Mouse (Mus musculus): ENCODE measurements around the gene Wt1. TPM values are rescaled to one million over a fixed set of nuclear protein-coding genes. Genes with fewer than 3 reads are reported as not detected.

Gene Wt1
- polyA plus RNA-seq, 1 experiment from 2014 or later: 3.1 TPM

- no peaks in the 10 kb centered on the region for H3K9me3 ChIP-seq
- no peaks in the 10 kb centered on the region for H3K27me3 ChIP-seq (replicated peaks)
- WGBS: 92% methylated on average over 5 of the region's 5 CpGs
- no peaks in the 10 kb centered on the region for H3K36me3 ChIP-seq
- H3K4me1 ChIP-seq: no peaks in the 10 kb centered on the region
- ATAC-seq (ENCODE audit: low FRiP score, low read depth): no peak
- H3K4me2 ChIP-seq (replicated peaks): no peak overlapping the region
- no peak overlapping the region for H3K9ac ChIP-seq
- no peak overlapping the region for H3K27ac ChIP-seq
- H3K4me3 ChIP-seq: no peak overlapping the region
Observed at GRCm38 (mm10) chr2:105151544-105151943, 25.2 kb downstream of the Wt1 start.

GRCm38 (mm10) chr2:105153046-105153445, 26.7 kb downstream of the Wt1 start:
- no peak overlapping the region for H3K27ac ChIP-seq
- no peaks in the 10 kb centered on the region for H3K4me1 ChIP-seq
- no peak overlapping the region for H3K9ac ChIP-seq
- no peak overlapping the region for H3K4me3 ChIP-seq
- H3K9me3 ChIP-seq: no peaks in the 10 kb centered on the region
- WGBS: 89% methylated on average over 1 of the region's 1 CpGs
- no peak overlapping the region for H3K4me2 ChIP-seq (replicated peaks)
- H3K36me3 ChIP-seq: no peaks in the 10 kb centered on the region
- H3K27me3 ChIP-seq (replicated peaks): no peaks in the 10 kb centered on the region
- no peak for ATAC-seq (ENCODE audit: low FRiP score, low read depth)

- Histone ChIP-seq H3K36me3 (no peaks in the 10 kb centered on the region), H3K4me2 (replicated peaks) (no peak overlapping the region), H3K4me3 (no peak overlapping the region), H3K9ac (no peak overlapping the region), H3K27me3 (replicated peaks) (no peaks in the 10 kb centered on the region), H3K9me3 (no peaks in the 10 kb centered on the region), H3K27ac (no peak overlapping the region), H3K4me1 (no peaks in the 10 kb centered on the region)
- no peak for ATAC-seq (ENCODE audit: low FRiP score, low read depth)
- 84% methylated on average over 2 of the region's 2 CpGs for WGBS
Observed at GRCm38 (mm10) chr2:105160949-105161348, 34.6 kb downstream of the Wt1 start.

GRCm38 (mm10) chr2:105162763-105163162, 36.4 kb downstream of the Wt1 start:
- H3K9me3 ChIP-seq: no peaks in the 10 kb centered on the region
- ATAC-seq (ENCODE audit: low FRiP score, low read depth): no peak
- H3K9ac ChIP-seq: no peak overlapping the region
- H3K27ac ChIP-seq: no peak overlapping the region
- no peaks in the 10 kb centered on the region for H3K4me1 ChIP-seq
- H3K27me3 ChIP-seq (replicated peaks): no peaks in the 10 kb centered on the region
- H3K4me3 ChIP-seq: no peak overlapping the region
- 45% methylated on average over 4 of the region's 4 CpGs for WGBS
- H3K36me3 ChIP-seq: no peaks in the 10 kb centered on the region
- no peak overlapping the region for H3K4me2 ChIP-seq (replicated peaks)

GRCm38 (mm10) chr2:105168137-105168536, 41.8 kb downstream of the Wt1 start:
- no peak for ATAC-seq (ENCODE audit: low FRiP score, low read depth)
- Histone ChIP-seq H3K9me3 (no peaks in the 10 kb centered on the region), H3K27ac (no peak overlapping the region)

GRCm38 (mm10) chr2:105174254-105174653, 47.9 kb downstream of the Wt1 start:
- Histone ChIP-seq H3K9ac (no peak overlapping the region), H3K4me2 (replicated peaks) (no peak overlapping the region), H3K36me3 (no peaks in the 10 kb centered on the region), H3K9me3 (0 out of 2 replicates have a peak, but pooled peaks cover 6% of the 10 kb centered on the region), H3K4me3 (no peak overlapping the region), H3K27me3 (replicated peaks) (no peaks in the 10 kb centered on the region), H3K4me1 (no peaks in the 10 kb centered on the region), H3K27ac (no peak overlapping the region)
- 81% methylated on average over 2 of the region's 2 CpGs for WGBS
- no peak for ATAC-seq (ENCODE audit: low FRiP score, low read depth)

More at GRCm38 (mm10) chr2:105168137-105168536, 41.8 kb downstream of the Wt1 start:
- Histone ChIP-seq H3K27me3 (replicated peaks) (no peaks in the 10 kb centered on the region), H3K4me1 (no peaks in the 10 kb centered on the region), H3K4me2 (replicated peaks) (no peak overlapping the region), H3K4me3 (no peak overlapping the region), H3K36me3 (no peaks in the 10 kb centered on the region), H3K9ac (no peak overlapping the region)
- WGBS: 80% methylated on average over 3 of the region's 3 CpGs

GRCm38 (mm10) chr2:105178871-105179270, 52.5 kb downstream of the Wt1 start:
- Histone ChIP-seq H3K9ac (no peak overlapping the region), H3K4me1 (no peaks in the 10 kb centered on the region), H3K27me3 (replicated peaks) (no peaks in the 10 kb centered on the region), H3K4me3 (no peak overlapping the region), H3K9me3 (peaks cover 12% of the 10 kb centered on the region; the same call in 1 of the 2 replicates), H3K4me2 (replicated peaks) (no peak overlapping the region), H3K27ac (no peak overlapping the region), H3K36me3 (no peaks in the 10 kb centered on the region)
- 83% methylated on average over 12 of the region's 12 CpGs for WGBS
- no peak for ATAC-seq (ENCODE audit: low FRiP score, low read depth)

GRCm38 (mm10) chr2:105182501-105182900, 56.2 kb downstream of the Wt1 start:
- no peak for ATAC-seq (ENCODE audit: low FRiP score, low read depth)

GRCm38 (mm10) chr2:105185140-105185539, 58.8 kb downstream of the Wt1 start:
- Histone ChIP-seq H3K4me2 (replicated peaks) (no peak overlapping the region), H3K27ac (no peak overlapping the region), H3K36me3 (no peaks in the 10 kb centered on the region), H3K4me1 (no peaks in the 10 kb centered on the region), H3K27me3 (replicated peaks) (no peaks in the 10 kb centered on the region), H3K9me3 (peaks cover 4% of the 10 kb centered on the region; the same call in 1 of the 2 replicates), H3K4me3 (no peak overlapping the region), H3K9ac (no peak overlapping the region)
- WGBS: 85% methylated on average over 3 of the region's 3 CpGs
- ATAC-seq (ENCODE audit: low FRiP score, low read depth): no peak

More at GRCm38 (mm10) chr2:105182501-105182900, 56.2 kb downstream of the Wt1 start:
- no peaks in the 10 kb centered on the region for H3K4me1 ChIP-seq
- H3K9me3 ChIP-seq: peaks cover 6% of the 10 kb centered on the region; the same call in 1 of the 2 replicates
- H3K9ac ChIP-seq: no peak overlapping the region
- no peaks in the 10 kb centered on the region for H3K36me3 ChIP-seq
- no peak overlapping the region for H3K27ac ChIP-seq
- WGBS: 28% methylated on average over 6 of the region's 6 CpGs
- H3K27me3 ChIP-seq (replicated peaks): no peaks in the 10 kb centered on the region
- H3K4me2 ChIP-seq (replicated peaks): no peak overlapping the region
- H3K4me3 ChIP-seq: no peak overlapping the region

- Histone ChIP-seq H3K27ac (no peak overlapping the region), H3K9ac (no peak overlapping the region), H3K4me3 (no peak overlapping the region), H3K27me3 (replicated peaks) (no peaks in the 10 kb centered on the region), H3K4me1 (no peaks in the 10 kb centered on the region), H3K36me3 (no peaks in the 10 kb centered on the region), H3K9me3 (no peaks in the 10 kb centered on the region), H3K4me2 (replicated peaks) (no peak overlapping the region)
- ATAC-seq (ENCODE audit: low FRiP score, low read depth): no peak
- 77% methylated on average over 13 of the region's 13 CpGs for WGBS
Observed at GRCm38 (mm10) chr2:105185768-105186529, 59.6 kb downstream of the Wt1 start.

- Histone ChIP-seq H3K27ac (no peak overlapping the region), H3K4me3 (no peak overlapping the region), H3K4me1 (no peaks in the 10 kb centered on the region), H3K9ac (no peak overlapping the region), H3K27me3 (replicated peaks) (no peaks in the 10 kb centered on the region), H3K4me2 (replicated peaks) (no peak overlapping the region), H3K9me3 (no peaks in the 10 kb centered on the region), H3K36me3 (no peaks in the 10 kb centered on the region)
- WGBS: 79% methylated on average over 5 of the region's 5 CpGs
- no peak for ATAC-seq (ENCODE audit: low FRiP score, low read depth)
Observed at GRCm38 (mm10) chr2:105186591-105186990, 60.3 kb downstream of the Wt1 start.

- no peaks in the 10 kb centered on the region for H3K4me1 ChIP-seq
- ATAC-seq (ENCODE audit: low FRiP score, low read depth): no peak
- no peak overlapping the region for H3K27ac ChIP-seq
- no peaks in the 10 kb centered on the region for H3K36me3 ChIP-seq
- H3K27me3 ChIP-seq (replicated peaks): no peaks in the 10 kb centered on the region
- 82% methylated on average over 10 of the region's 10 CpGs for WGBS
- no peak overlapping the region for H3K4me3 ChIP-seq
- no peak overlapping the region for H3K4me2 ChIP-seq (replicated peaks)
- H3K9ac ChIP-seq: no peak overlapping the region
- no peaks in the 10 kb centered on the region for H3K9me3 ChIP-seq
Observed at GRCm38 (mm10) chr2:105188182-105188581, 61.9 kb downstream of the Wt1 start.

GRCm38 (mm10) chr2:105189352-105189751, 63.0 kb downstream of the Wt1 start:
- Histone ChIP-seq H3K36me3 (no peaks in the 10 kb centered on the region), H3K27ac (no peak overlapping the region), H3K27me3 (replicated peaks) (no peaks in the 10 kb centered on the region), H3K4me2 (replicated peaks) (no peak overlapping the region), H3K4me1 (no peaks in the 10 kb centered on the region), H3K9ac (no peak overlapping the region), H3K4me3 (no peak overlapping the region), H3K9me3 (no peaks in the 10 kb centered on the region)
- WGBS: 37% methylated on average over 5 of the region's 5 CpGs
- ATAC-seq (ENCODE audit: low FRiP score, low read depth): no peak
